19 mouse cellular contexts compared by ENCODE assay signal in genomic region chr17:85042419-85042818, GRCm38 (mm10). TPM values are rescaled to one million over a fixed set of nuclear protein-coding genes. Genes with fewer than 3 reads are reported as not detected.
DNase-seq lines count a peak whose midpoint lies in the region; ATAC-seq and TF ChIP-seq lines count a peak whose summit lies in the region.
"Had no signal": no experiment of that assay in that cellular context is flagged by ENCODE, and none has a peak within 500 bp of the region (broad histone marks: within the 10 kb centered on the region; RNA-seq: fewer than 3 reads in every experiment).

No protein-coding gene starts in this region.

- H3K4me2 ChIP-seq in liver, embryonic 16.5 days (ENCODE audit: low read depth, low read length): no peak overlapping the region
- H3K4me2 ChIP-seq in midbrain, postnatal 0 days (ENCODE audit: low read depth, low read length, poor library complexity, severe bottlenecking): no peak overlapping the region
- H3K4me2 ChIP-seq: embryonic facial prominence, embryonic 13.5 days; heart, embryonic 12.5 days; hindbrain, embryonic 15.5 days; liver, embryonic 13.5 days; midbrain, embryonic 11.5 days had no signal

- no peak overlapping the region for H3K4me3 ChIP-seq in liver, embryonic 16.5 days (ENCODE audit: low read depth, low read length)
- H3K4me3 ChIP-seq in kidney, adult 2 months (ENCODE audit: insufficient read depth, low read depth, low read length): no peak overlapping the region
- H3K4me3 ChIP-seq in midbrain, embryonic 10.5 days: no peak overlapping the region
- H3K4me3 ChIP-seq in midbrain, postnatal 0 days (ENCODE audit: low read depth, low read length): no peak overlapping the region
- H3K4me3 ChIP-seq: embryonic facial prominence, embryonic 13.5 days; heart, embryonic 12.5 days; hindbrain, embryonic 15.5 days; liver, embryonic 13.5 days had no signal

- no peak for TF ChIP-seq CTCF in kidney, adult 2 months (conservative IDR thresholded peaks at IDR 0.05; ENCODE audit: insufficient read depth, insufficient read length, low read depth, low read length)
- no peak for TF ChIP-seq CTCF in midbrain, postnatal 0 days (IDR thresholded peaks at IDR 0.05)

- no peak for TF ChIP-seq POLR2A in kidney, adult 2 months (IDR thresholded peaks at IDR 0.05; ENCODE audit: low read depth, low read length)

- no peaks in the 10 kb centered on the region for H3K36me3 ChIP-seq in liver, embryonic 16.5 days (ENCODE audit: control insufficient read depth, insufficient read depth)
- H3K36me3 ChIP-seq in kidney, adult 2 months (ENCODE audit: control insufficient read depth, insufficient read depth, low read length): no peaks in the 10 kb centered on the region; the same call in 1 of the 2 replicates
- no peaks in the 10 kb centered on the region for H3K36me3 ChIP-seq in midbrain, embryonic 10.5 days
- H3K36me3 ChIP-seq in midbrain, postnatal 0 days (ENCODE audit: insufficient read depth, low read length): no peaks in the 10 kb centered on the region
- H3K36me3 ChIP-seq: embryonic facial prominence, embryonic 13.5 days; heart, embryonic 12.5 days; hindbrain, embryonic 15.5 days; liver, embryonic 13.5 days had no signal

- H3K9ac ChIP-seq in liver, embryonic 16.5 days (ENCODE audit: low read depth, low read length): no peak overlapping the region
- H3K9ac ChIP-seq in midbrain, postnatal 0 days (replicated peaks; ENCODE audit: low read length, poor library complexity, severe bottlenecking): no peak overlapping the region
- H3K9ac ChIP-seq: embryonic facial prominence, embryonic 13.5 days; forebrain, postnatal 0 days; heart, embryonic 12.5 days; hindbrain, embryonic 15.5 days; liver, embryonic 13.5 days had no signal

- no peak for DNase-seq in liver
- peak; percentile 93 for DNase-seq in kidney, adult 2 months
- peak; percentile 80 for DNase-seq in kidney, postnatal 14 days
- no peak for DNase-seq in midbrain, embryonic 10.5 days (ENCODE audit: low spot score)
- no peak for DNase-seq in adrenal gland, adult 18-20 months (ENCODE audit: low spot score in 2 of 2)
- no peak for DNase-seq in midbrain, postnatal 0 days (ENCODE audit: low spot score)
- DNase-seq: adrenal gland, postnatal 36 days; cerebellum, adult 2 months; forebrain, postnatal 0 days; heart, postnatal 36 days; liver, embryonic 13.5 days; lung, postnatal 4 days had no signal

- H3K4me1 ChIP-seq in liver, embryonic 16.5 days (ENCODE audit: control insufficient read depth, low read depth, low read length): peaks cover 3% of the 10 kb centered on the region
- H3K4me1 ChIP-seq in kidney, adult 2 months (ENCODE audit: control insufficient read depth, insufficient read depth, low read length): peaks cover 42% of the 10 kb centered on the region
- H3K4me1 ChIP-seq in midbrain, embryonic 10.5 days: peaks cover 11% of the 10 kb centered on the region
- H3K4me1 ChIP-seq in midbrain, postnatal 0 days (ENCODE audit: insufficient read depth, low read length): no peaks in the 10 kb centered on the region
- H3K4me1 ChIP-seq: embryonic facial prominence, embryonic 13.5 days; heart, embryonic 12.5 days; hindbrain, embryonic 15.5 days had no signal

- H3K27ac ChIP-seq in liver, embryonic 16.5 days (ENCODE audit: low read length): peak overlapping the region; percentile 75
- peak overlapping the region; percentile 94 for H3K27ac ChIP-seq in kidney, adult 2 months (ENCODE audit: insufficient read depth, low read depth, low read length)
- no peak overlapping the region for H3K27ac ChIP-seq in midbrain, embryonic 10.5 days (replicated peaks)
- no peak overlapping the region for H3K27ac ChIP-seq in midbrain, postnatal 0 days (ENCODE audit: low read depth, low read length)
- H3K27ac ChIP-seq: embryonic facial prominence, embryonic 13.5 days; hindbrain, embryonic 15.5 days had no signal

- H3K9me3 ChIP-seq in liver, embryonic 16.5 days (replicated peaks; ENCODE audit: control insufficient read depth, low read length): no peaks in the 10 kb centered on the region
- no peaks in the 10 kb centered on the region for H3K9me3 ChIP-seq in midbrain, embryonic 10.5 days (replicated peaks)
- H3K9me3 ChIP-seq in midbrain, postnatal 0 days (ENCODE audit: low read length): no peaks in the 10 kb centered on the region
- H3K9me3 ChIP-seq: embryonic facial prominence, embryonic 13.5 days; heart, embryonic 12.5 days; hindbrain, embryonic 15.5 days; liver, embryonic 13.5 days had no signal

- 0 out of 2 replicates have a peak, but pooled peaks have one; percentile 10 for ATAC-seq in liver, embryonic 16.5 days (ENCODE audit: low read depth)
- no peak for ATAC-seq in midbrain, postnatal 0 days (ENCODE audit: low FRiP score)
- ATAC-seq: activated CD4-positive, CD25-positive, alpha-beta regulatory T cell, adult 4 months; forebrain, postnatal 0 days had no signal

- H3K27me3 ChIP-seq in liver, embryonic 16.5 days (ENCODE audit: control insufficient read depth, insufficient read depth, low read depth, low read length): no peaks in the 10 kb centered on the region
- no peaks in the 10 kb centered on the region for H3K27me3 ChIP-seq in kidney, adult 2 months (replicated peaks; ENCODE audit: control insufficient read depth, insufficient read depth, low read length)
- H3K27me3 ChIP-seq in midbrain, embryonic 10.5 days (ENCODE audit: low read depth, poor library complexity, severe bottlenecking): no peaks in the 10 kb centered on the region
- H3K27me3 ChIP-seq in midbrain, postnatal 0 days (ENCODE audit: insufficient read depth, low read length): no peaks in the 10 kb centered on the region
- H3K27me3 ChIP-seq: embryonic facial prominence, embryonic 13.5 days; heart, embryonic 12.5 days; hindbrain, embryonic 15.5 days; liver, embryonic 13.5 days had no signal

- 63% methylated on average over 6 of the region's 6 CpGs for WGBS in liver, embryonic 16.5 days (ENCODE audit: insufficient replicate concordance)
- WGBS in kidney, adult 2 months: 40% methylated on average over 6 of the region's 6 CpGs
- WGBS in midbrain, embryonic 10.5 days: 56% methylated on average over 6 of the region's 6 CpGs
- WGBS in midbrain, postnatal 0 days: 68% methylated on average over 6 of the region's 6 CpGs

RNA-seq across cellular contexts. Expression of gene Slc3a1, which starts 14.2 kb away (rescaled TPM):
- 5.7 and 8.4 TPM in 2 replicates for polyA plus RNA-seq in liver, embryonic 16.5 days (2015; fragmentation: Nextera tagmentation; extraction: Ambion mirVana)
- 289 and 340 TPM in 2 replicates for polyA plus RNA-seq in kidney, adult 2 months (2012; rRNA removed)
- polyA plus RNA-seq in midbrain, embryonic 10.5 days (2016; fragmentation: Nextera tagmentation; extraction: Ambion mirVana): 0.23 and 0.40 TPM in 2 replicates
- under 1 TPM; 0.22 to 0.60 TPM for total RNA-seq in adrenal gland, adult 18-20 months (2021)
- total RNA-seq in midbrain, postnatal 0 days (2014; rRNA removed): 0.27 and 0.76 TPM in 2 replicates
- polyA plus RNA-seq in midbrain, postnatal 0 days (2015; fragmentation: Nextera tagmentation; extraction: Ambion mirVana): 0.14 and 0.16 TPM in 2 replicates
- total RNA-seq: common myeloid progenitor, adult 5-6 weeks had no signal
- polyA plus RNA-seq: heart, embryonic 12.5 days had no signal

RNA-seq across cellular contexts. Expression of gene Prepl, which starts 47.6 kb away (rescaled TPM):
- polyA plus RNA-seq in liver, embryonic 16.5 days (2015; fragmentation: Nextera tagmentation; extraction: Ambion mirVana): 7.7 and 7.9 TPM in 2 replicates
- 15.2 and 18.0 TPM in 2 replicates for polyA plus RNA-seq in kidney, adult 2 months (2012; rRNA removed)
- 30.9 and 40.9 TPM in 2 replicates for polyA plus RNA-seq in midbrain, embryonic 10.5 days (2016; fragmentation: Nextera tagmentation; extraction: Ambion mirVana)
- 10 to 100 TPM; 40.3 to 40.5 TPM for total RNA-seq in adrenal gland, adult 18-20 months (2021)
- total RNA-seq in midbrain, postnatal 0 days (2014; rRNA removed): 111 and 149 TPM in 2 replicates
- polyA plus RNA-seq in midbrain, postnatal 0 days (2015; fragmentation: Nextera tagmentation; extraction: Ambion mirVana): 150 and 151 TPM in 2 replicates

RNA-seq across cellular contexts. Expression of gene Camkmt, which starts 47.9 kb away (rescaled TPM):
- 2.7 and 2.9 TPM in 2 replicates for polyA plus RNA-seq in liver, embryonic 16.5 days (2015; fragmentation: Nextera tagmentation; extraction: Ambion mirVana)
- 3.6 and 3.9 TPM in 2 replicates for polyA plus RNA-seq in kidney, adult 2 months (2012; rRNA removed)
- 12.1 and 13.3 TPM in 2 replicates for polyA plus RNA-seq in midbrain, embryonic 10.5 days (2016; fragmentation: Nextera tagmentation; extraction: Ambion mirVana)
- 1 to 10 TPM; 7.4 to 9.0 TPM for total RNA-seq in adrenal gland, adult 18-20 months (2021)
- 6.1 and 12.6 TPM in 2 replicates for total RNA-seq in midbrain, postnatal 0 days (2014; rRNA removed)
- polyA plus RNA-seq in midbrain, postnatal 0 days (2015; fragmentation: Nextera tagmentation; extraction: Ambion mirVana): 21.4 and 21.5 TPM in 2 replicates

Comparison
In these comparisons a context has a peak if more than half of its experiments do, and no peak if none do; other contexts are left out.
1. H3K27ac ChIP-seq: peak in liver, embryonic 16.5 days (single experiment) and kidney, adult 2 months (single experiment); none in midbrain, embryonic 10.5 days (single experiment) and midbrain, postnatal 0 days (single experiment).
2. DNase-seq: peak in kidney, adult 2 months (single experiment) and kidney, postnatal 14 days (single experiment); none in liver (single experiment), midbrain, embryonic 10.5 days (single experiment), adrenal gland, adult 18-20 months (0 of 2) and midbrain, postnatal 0 days (single experiment).
3. RNA of gene Slc3a1, which starts 14.2 kb away (polyA plus RNA-seq): 289 to 340 TPM in kidney, adult 2 months; 5.7 to 8.4 TPM in liver, embryonic 16.5 days, 0.23 to 0.40 TPM in midbrain, embryonic 10.5 days and 0.14 to 0.16 TPM in midbrain, postnatal 0 days; every median in the first group is over 10 times any median in the second.